Mouse (Mus musculus): ENCODE measurements around the gene Auh. TPM values are rescaled to one million over a fixed set of nuclear protein-coding genes. Genes with fewer than 3 reads are reported as not detected.

The Auh gene
- total and polyA plus RNA-seq, 3 experiments: 64.6 to 152 (median 135) TPM

GRCm38 (mm10) chr13:52921065-52921825 is 8.2 kb downstream of the Auh start:
- Histone ChIP-seq H3K36me3 (ENCODE audit: control insufficient read depth, insufficient read depth, low read length) (no peaks in the 10 kb centered on the region), H3K79me2 (replicated peaks; ENCODE audit: control insufficient read depth, insufficient read depth, low read length) (peaks cover 3% of the 10 kb centered on the region), H3K9ac (ENCODE audit: low read depth, low read length) (no peak overlapping the region), H3K4me1 (ENCODE audit: control insufficient read depth, insufficient read depth, low read length) (no peaks in the 10 kb centered on the region), H3K27me3 (ENCODE audit: control insufficient read depth, insufficient read depth, low read length) (no peaks in the 10 kb centered on the region), H3K27ac (no peak overlapping the region), H3K4me3 (no peak overlapping the region)
- TF ChIP-seq POLR2A (IDR thresholded peaks at IDR 0.05; ENCODE audit: insufficient read depth, low read depth, low read length) (no peak), CTCF (IDR thresholded peaks at IDR 0.05) (no peak), EP300 (IDR thresholded peaks at IDR 0.05; ENCODE audit: insufficient read depth, low read depth, low read length) (no peak)
- DNase-seq: no peak
- intact Hi-C loops (cut with DNase I): no loop called here
- 87% methylated on average over 7 of the region's 7 CpGs for WGBS

GRCm38 (mm10) chr13:52919790-52920352 is 9.6 kb downstream of the Auh start:
- H3K27ac ChIP-seq: no peak overlapping the region
- no peaks in the 10 kb centered on the region for H3K27me3 ChIP-seq (ENCODE audit: control insufficient read depth, insufficient read depth, low read length)
- intact Hi-C loops (cut with DNase I): no loop called here
- no peaks in the 10 kb centered on the region for H3K4me1 ChIP-seq (ENCODE audit: control insufficient read depth, insufficient read depth, low read length)
- WGBS: 66% methylated on average over 10 of the region's 10 CpGs
- TF ChIP-seq EP300 (IDR thresholded peaks at IDR 0.05; ENCODE audit: insufficient read depth, low read depth, low read length): no peak
- no peak for TF ChIP-seq POLR2A (IDR thresholded peaks at IDR 0.05; ENCODE audit: insufficient read depth, low read depth, low read length)
- TF ChIP-seq CTCF (IDR thresholded peaks at IDR 0.05): no peak
- peaks cover 3% of the 10 kb centered on the region for H3K79me2 ChIP-seq (replicated peaks; ENCODE audit: control insufficient read depth, insufficient read depth, low read length)
- no peak overlapping the region for H3K4me3 ChIP-seq
- DNase-seq: no peak
- no peak overlapping the region for H3K9ac ChIP-seq (ENCODE audit: low read depth, low read length)
- H3K36me3 ChIP-seq (ENCODE audit: control insufficient read depth, insufficient read depth, low read length): no peaks in the 10 kb centered on the region

GRCm38 (mm10) chr13:52918333-52918732 is 11.1 kb downstream of the Auh start:
- H3K27ac ChIP-seq: no peak overlapping the region
- H3K79me2 ChIP-seq (replicated peaks; ENCODE audit: control insufficient read depth, insufficient read depth, low read length): peaks cover 3% of the 10 kb centered on the region
- TF ChIP-seq CTCF (IDR thresholded peaks at IDR 0.05): no peak
- no peak for TF ChIP-seq EP300 (IDR thresholded peaks at IDR 0.05; ENCODE audit: insufficient read depth, low read depth, low read length)
- no peak for TF ChIP-seq POLR2A (IDR thresholded peaks at IDR 0.05; ENCODE audit: insufficient read depth, low read depth, low read length)
- no peak overlapping the region for H3K4me3 ChIP-seq
- 92% methylated on average over 5 of the region's 5 CpGs for WGBS
- intact Hi-C loops (cut with DNase I): no loop called here
- no peak for DNase-seq
- no peaks in the 10 kb centered on the region for H3K27me3 ChIP-seq (ENCODE audit: control insufficient read depth, insufficient read depth, low read length)
- no peaks in the 10 kb centered on the region for H3K36me3 ChIP-seq (ENCODE audit: control insufficient read depth, insufficient read depth, low read length)
- H3K9ac ChIP-seq (ENCODE audit: low read depth, low read length): no peak overlapping the region
- no peaks in the 10 kb centered on the region for H3K4me1 ChIP-seq (ENCODE audit: control insufficient read depth, insufficient read depth, low read length)

GRCm38 (mm10) chr13:52914591-52915110 is 14.8 kb downstream of the Auh start:
- DNase-seq: no peak
- no peak overlapping the region for H3K9ac ChIP-seq (ENCODE audit: low read depth, low read length)
- intact Hi-C loops (cut with DNase I): no loop called here
- H3K4me3 ChIP-seq: no peak overlapping the region
- no peaks in the 10 kb centered on the region for H3K27me3 ChIP-seq (ENCODE audit: control insufficient read depth, insufficient read depth, low read length)
- H3K27ac ChIP-seq: no peak overlapping the region
- H3K79me2 ChIP-seq (replicated peaks; ENCODE audit: control insufficient read depth, insufficient read depth, low read length): no peaks in the 10 kb centered on the region; the same call in 1 of the 2 replicates
- WGBS: 82% methylated on average over 19 of the region's 19 CpGs
- TF ChIP-seq EP300 (IDR thresholded peaks at IDR 0.05; ENCODE audit: insufficient read depth, low read depth, low read length): no peak
- no peak for TF ChIP-seq POLR2A (IDR thresholded peaks at IDR 0.05; ENCODE audit: insufficient read depth, low read depth, low read length)
- TF ChIP-seq CTCF (IDR thresholded peaks at IDR 0.05): no peak
- no peaks in the 10 kb centered on the region for H3K36me3 ChIP-seq (ENCODE audit: control insufficient read depth, insufficient read depth, low read length)
- no peaks in the 10 kb centered on the region for H3K4me1 ChIP-seq (ENCODE audit: control insufficient read depth, insufficient read depth, low read length)

GRCm38 (mm10) chr13:52913926-52914325 is 15.6 kb downstream of the Auh start:
- intact Hi-C loops (cut with DNase I): no loop called here
- Histone ChIP-seq H3K27me3 (ENCODE audit: control insufficient read depth, insufficient read depth, low read length) (no peaks in the 10 kb centered on the region), H3K27ac (no peak overlapping the region), H3K79me2 (replicated peaks; ENCODE audit: control insufficient read depth, insufficient read depth, low read length) (no peaks in the 10 kb centered on the region; the same call in 1 of the 2 replicates), H3K4me3 (no peak overlapping the region), H3K9ac (ENCODE audit: low read depth, low read length) (no peak overlapping the region), H3K36me3 (ENCODE audit: control insufficient read depth, insufficient read depth, low read length) (no peaks in the 10 kb centered on the region), H3K4me1 (ENCODE audit: control insufficient read depth, insufficient read depth, low read length) (no peaks in the 10 kb centered on the region)
- TF ChIP-seq POLR2A (IDR thresholded peaks at IDR 0.05; ENCODE audit: insufficient read depth, low read depth, low read length) (no peak), CTCF (IDR thresholded peaks at IDR 0.05) (no peak), EP300 (IDR thresholded peaks at IDR 0.05; ENCODE audit: insufficient read depth, low read depth, low read length) (no peak)
- 84% methylated on average over 7 of the region's 7 CpGs for WGBS
- no peak for DNase-seq

GRCm38 (mm10) chr13:52912495-52912894 is 17.0 kb downstream of the Auh start:
- H3K4me1 ChIP-seq (ENCODE audit: control insufficient read depth, insufficient read depth, low read length): no peaks in the 10 kb centered on the region
- WGBS: 85% methylated on average over 8 of the region's 8 CpGs
- no peak overlapping the region for H3K9ac ChIP-seq (ENCODE audit: low read depth, low read length)
- intact Hi-C loops (cut with DNase I): no loop called here
- H3K4me3 ChIP-seq: no peak overlapping the region
- H3K27me3 ChIP-seq (ENCODE audit: control insufficient read depth, insufficient read depth, low read length): no peaks in the 10 kb centered on the region
- no peaks in the 10 kb centered on the region for H3K36me3 ChIP-seq (ENCODE audit: control insufficient read depth, insufficient read depth, low read length)
- H3K27ac ChIP-seq: no peak overlapping the region
- TF ChIP-seq EP300 (IDR thresholded peaks at IDR 0.05; ENCODE audit: insufficient read depth, low read depth, low read length) (no peak), CTCF (IDR thresholded peaks at IDR 0.05) (no peak), POLR2A (IDR thresholded peaks at IDR 0.05; ENCODE audit: insufficient read depth, low read depth, low read length) (no peak)
- H3K79me2 ChIP-seq (replicated peaks; ENCODE audit: control insufficient read depth, insufficient read depth, low read length): no peaks in the 10 kb centered on the region; the same call in 1 of the 2 replicates
- no peak for DNase-seq
